Mouse (Mus musculus): ENCODE data around the gene Cluap1.
A peak's percentile ranks its signal among the peaks of the same experiment; 100 is the strongest.

The Cluap1 gene

DNA sequence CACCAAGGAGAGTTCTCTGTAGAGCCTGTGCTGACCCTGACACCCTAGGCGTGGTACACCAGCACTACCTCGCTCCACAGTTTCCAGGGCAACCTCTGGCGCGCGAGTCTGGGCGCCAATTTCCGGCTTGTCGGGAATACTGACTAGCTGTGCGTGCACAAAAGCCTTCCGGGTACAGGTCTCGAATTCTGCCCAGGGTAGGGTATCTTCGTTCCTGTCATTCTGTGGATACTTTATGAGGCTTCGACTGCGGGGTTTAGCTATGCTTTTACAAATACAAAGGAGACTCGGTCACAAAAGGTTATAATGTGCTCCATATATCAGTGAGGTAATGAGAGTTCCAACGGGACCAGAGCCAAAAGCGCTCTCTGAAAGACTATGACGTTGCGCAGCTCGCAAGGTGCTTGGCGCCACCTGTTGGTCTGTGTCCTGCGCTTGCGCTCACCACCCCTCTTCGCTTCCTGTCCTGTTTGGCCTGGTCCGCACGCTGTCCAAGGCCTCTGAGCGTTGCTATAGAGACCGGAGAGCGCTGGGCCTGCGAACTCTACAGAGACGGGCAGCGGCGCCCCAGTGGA, at the start of gene Cluap1, which contains the start of gene 1700037C18Rik:
Cluap1 (plus strand) TSS at position 265 of the 575 bp plus-strand sequence.
1700037C18Rik (minus strand) TSS at position 153 of the 575 bp plus-strand sequence.
- DNase-seq (ENCODE audit: low spot score): peak; percentile 83

DNA sequence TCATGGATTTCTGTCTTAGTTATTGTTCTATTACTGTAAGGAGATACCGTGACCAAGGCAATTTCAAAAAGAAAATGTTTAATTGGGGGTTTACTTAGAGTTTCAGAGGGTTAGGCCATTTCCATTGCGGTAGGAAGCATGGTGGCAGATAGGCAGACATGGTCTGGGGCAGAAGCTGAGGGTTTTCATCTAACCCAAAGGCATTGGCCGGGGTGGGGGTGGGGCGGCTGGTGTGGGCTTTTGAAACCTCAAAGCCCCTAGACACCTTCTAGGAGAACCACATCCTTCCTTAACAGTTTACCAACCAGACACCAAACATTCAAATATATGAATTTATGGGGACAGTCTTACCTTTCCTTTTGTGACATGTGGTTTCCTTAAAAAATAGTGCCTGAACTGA, 49.3 kb upstream of the Cluap1 start:
- DNase-seq (ENCODE audit: low spot score): no peak

DNA sequence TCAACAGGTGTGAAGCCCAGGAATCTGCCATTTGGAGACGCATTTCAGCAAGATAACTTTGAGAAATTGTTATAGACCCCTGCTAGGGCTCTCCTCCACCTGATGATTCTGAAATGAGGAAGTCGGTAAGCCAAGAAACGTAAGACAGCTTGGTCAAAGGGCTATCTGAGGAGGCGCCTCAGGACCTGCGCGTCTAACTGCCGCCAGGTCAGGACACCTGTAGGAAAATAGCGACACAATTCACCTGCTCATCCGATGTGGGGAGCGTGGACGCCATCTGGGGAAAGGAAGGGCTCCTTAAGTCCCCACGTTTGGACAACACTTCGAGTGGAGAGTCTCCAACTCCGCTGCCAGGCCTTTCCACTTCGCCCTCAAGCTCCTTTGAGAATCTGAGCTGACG, 36.8 kb upstream of the Cluap1 start:
- no peak for DNase-seq (ENCODE audit: low spot score)

DNA sequence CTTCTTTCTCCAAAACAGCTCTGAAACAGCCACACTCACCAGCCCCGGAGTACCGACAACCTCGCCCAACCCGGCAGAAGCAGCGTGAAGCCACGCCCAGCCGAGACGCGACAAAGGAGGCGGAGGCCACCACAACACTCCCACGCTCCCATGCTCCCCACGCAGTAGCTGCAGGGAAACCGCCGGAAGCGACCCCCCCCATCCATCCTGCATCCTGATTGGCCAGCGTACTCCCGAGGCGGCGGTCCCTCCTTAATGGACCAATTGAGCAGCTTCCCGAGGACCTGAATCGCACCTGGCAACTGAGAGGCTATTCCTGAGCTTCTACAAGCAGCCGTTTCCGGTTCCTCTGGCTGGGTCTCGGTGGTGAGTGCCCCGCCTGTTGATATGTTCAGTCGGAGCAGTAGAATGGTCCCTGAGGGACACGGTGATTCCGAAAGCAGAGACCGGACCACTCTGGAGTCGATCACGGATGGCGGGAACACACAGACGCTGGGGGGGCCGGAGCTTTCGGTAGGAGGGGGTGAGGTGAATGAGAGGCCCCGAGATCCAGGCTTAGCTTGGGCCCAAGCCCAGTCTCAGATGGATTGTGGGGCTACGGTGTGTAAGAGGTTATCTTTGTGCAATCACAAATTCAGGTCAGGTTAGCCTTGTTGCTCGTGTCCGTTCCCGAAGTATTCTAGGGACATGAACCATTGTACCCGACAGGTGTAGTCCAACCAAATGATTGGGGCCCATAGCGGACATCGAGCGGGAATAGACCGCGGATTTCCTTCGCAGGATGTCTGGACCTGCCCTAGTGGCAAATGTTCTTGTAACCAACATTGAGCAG, 36.2 kb upstream of the Cluap1 start, which contains the start of gene Naa60:
Naa60 (plus strand) TSS at position 160 of the 832 bp plus-strand sequence.
- peak; percentile 66 for DNase-seq (ENCODE audit: low spot score)

DNA sequence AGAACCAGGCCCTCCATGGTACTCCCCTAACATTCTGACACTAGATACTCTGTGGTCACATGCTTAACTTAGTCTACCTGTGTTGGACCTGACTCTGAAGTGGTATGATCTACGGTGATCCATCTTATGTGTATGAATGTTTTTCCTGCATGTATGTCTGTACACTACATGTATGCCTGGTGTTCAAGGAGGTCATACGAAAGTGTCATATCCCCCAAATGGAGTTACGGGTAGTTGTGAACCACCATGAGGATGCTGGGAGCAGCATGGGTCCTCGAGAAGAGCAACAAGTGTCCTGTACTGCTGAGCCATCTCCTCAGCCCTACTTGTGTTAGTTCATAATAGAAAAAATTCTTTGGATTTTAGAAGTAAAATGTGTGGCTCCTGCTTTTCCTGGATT, 32.3 kb upstream of the Cluap1 start:
- DNase-seq (ENCODE audit: low spot score): no peak

DNA sequence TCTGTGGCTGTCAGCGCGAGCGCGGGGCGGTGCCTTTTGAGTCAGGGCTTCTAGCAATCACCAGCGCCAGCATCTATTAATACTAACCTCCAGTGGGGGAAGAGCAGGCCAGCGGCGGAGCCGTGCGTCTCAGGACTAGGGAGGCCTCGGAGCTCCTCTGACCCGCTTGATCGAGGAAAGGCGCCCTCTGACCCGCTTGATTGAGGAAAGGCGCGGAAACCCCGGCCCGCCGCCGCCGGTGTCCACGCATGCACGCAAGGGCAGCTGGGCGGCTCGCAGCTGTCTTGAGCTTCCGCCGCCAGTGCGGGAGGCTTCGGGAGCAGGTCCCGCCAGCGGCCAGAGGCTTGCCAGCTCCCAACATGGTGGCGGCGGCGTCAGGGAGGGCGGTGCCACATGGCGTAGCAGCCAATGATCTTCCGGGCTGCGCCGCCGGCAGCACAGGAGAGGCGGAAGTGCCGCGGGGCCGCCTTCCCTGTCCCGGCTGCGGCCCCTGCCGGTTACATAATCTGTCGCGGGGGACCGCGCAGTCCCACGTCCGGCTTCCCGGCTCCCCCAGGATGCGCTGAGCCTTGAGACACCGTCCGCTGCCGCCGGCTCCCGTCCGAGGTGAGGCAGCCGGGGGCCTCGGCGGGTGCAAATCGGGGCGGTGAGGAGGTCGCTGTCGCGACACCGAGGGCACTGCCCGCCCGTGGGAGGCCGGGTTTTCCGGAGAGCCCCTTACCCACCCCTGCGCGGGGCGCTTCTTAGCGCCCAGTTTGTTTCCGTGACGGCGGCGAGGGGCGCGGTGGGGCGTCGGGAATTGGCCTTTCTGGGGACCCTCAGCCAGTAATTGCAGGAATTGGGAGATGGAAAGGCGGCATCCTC, 24.2 kb upstream of the Cluap1 start, which contains the start of the genes Zfp597 and Gm20695:
Zfp597 (minus strand) TSS at position 361 of the 864 bp plus-strand sequence.
Gm20695 (plus strand) TSS at position 448 of the 864 bp plus-strand sequence.
- peak; percentile 86 for DNase-seq (ENCODE audit: low spot score)

DNA sequence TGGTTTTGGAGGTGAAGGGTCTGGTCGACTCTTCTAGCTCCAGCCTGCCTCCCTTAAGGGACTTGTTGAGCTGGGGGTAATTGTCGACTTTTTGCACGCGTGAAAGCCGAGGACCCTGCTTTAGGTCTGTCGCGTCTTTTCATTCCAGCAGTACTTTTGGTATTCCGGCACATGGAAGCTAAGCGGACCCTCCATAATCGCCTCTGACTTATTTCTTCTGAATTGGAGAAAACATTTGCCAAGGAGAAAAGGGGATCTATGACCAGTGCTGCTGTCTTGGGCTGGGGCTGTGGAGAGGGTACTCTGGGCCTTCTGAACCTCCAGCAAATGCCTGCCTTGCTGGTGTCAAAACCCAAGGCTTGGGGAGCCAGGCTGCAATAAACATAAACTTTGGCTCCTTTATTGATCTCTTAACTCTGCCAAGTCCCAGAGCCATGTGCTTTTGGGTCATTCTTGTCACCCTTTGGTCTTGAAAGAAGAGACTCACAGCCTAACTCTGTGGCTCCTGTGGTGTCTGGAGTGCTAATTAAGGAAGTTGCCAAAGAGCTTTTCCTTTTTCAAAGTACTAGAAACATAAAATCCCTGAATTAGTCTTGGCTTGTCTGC, 23.4 kb upstream of the Cluap1 start:
- DNase-seq (ENCODE audit: low spot score): no peak

DNA sequence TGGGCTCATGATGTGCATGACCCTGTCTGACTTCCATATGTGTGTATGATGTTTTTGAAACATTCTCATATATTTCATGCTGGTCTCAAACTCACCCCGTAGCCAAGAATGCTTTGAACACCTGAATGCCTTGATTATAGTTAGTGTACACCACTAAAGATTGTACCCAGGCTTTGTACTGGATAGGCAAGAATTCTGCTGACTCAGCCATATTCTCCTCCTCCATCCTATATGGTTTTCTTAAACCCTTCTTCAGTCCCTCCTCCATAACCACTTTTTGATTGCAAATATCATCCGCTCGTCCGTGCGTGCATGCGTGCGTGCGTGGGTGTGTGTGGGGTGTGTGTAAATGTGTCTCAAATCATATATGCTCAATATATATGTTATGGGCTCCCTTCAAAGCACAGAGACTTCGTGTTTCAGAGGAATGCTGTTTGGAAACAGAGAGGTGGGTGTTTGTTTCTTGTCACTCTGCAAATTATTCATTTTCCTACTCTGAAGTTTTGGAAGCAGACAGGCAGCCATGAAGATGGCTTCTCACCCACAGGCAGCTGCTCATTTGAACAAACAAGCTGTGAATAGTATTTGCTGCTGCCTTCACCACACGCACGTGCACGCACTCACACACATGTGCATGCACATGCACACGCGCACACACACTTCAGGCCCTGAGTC, 16.8 kb upstream of the Cluap1 start:
- DNase-seq (ENCODE audit: low spot score): no peak

DNA sequence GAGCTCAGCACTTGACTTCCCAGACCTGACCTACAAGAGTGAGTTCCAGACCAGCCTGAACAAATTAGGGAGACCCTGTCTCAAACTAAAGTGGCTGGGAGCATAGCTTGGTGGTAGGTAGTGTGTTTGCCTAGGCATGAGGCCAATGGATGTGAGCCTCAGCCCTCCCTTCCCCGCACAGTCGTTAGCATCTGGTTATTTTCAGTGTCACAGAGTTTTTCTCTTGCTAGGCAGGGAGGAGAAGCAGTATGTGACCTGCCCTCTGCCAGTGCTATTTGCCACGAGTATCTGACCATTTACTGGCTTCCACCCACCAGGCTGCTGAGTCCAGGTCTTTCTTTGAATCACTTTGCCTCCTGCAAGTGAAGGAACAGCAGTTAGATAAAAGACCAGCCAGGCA, 14.9 kb upstream of the Cluap1 start:
- no peak for DNase-seq (ENCODE audit: low spot score)

DNA sequence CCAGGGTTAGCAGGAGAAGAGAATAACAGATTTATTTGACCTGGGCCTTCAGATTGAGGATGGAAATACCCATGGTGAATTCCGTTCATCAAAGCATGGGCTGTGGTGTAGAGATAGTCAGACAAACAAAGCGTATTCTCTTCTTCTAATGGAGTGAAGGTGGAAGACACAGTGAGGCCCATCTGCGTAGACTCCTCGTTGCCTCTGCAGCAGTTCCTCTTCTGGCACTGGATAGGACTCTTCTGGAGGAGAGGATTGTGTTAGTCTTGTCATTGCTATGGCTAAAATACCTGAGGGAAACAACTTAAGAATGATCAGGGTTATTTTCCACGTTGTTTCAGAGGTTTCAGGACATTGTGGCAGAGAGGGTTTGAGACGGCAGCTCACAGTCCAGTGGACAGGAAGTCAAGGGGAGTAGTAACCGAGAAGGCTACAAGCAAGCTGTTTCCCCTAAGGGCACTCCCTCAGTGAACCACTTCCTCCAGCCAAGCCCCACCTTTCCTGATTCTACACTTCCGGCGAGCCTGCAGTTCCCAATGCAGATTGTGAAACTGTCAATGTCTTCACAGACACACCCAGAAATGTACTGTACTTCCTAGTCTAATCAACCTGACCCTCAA, 13.3 kb upstream of the Cluap1 start:
- DNase-seq (ENCODE audit: low spot score): no peak

DNA sequence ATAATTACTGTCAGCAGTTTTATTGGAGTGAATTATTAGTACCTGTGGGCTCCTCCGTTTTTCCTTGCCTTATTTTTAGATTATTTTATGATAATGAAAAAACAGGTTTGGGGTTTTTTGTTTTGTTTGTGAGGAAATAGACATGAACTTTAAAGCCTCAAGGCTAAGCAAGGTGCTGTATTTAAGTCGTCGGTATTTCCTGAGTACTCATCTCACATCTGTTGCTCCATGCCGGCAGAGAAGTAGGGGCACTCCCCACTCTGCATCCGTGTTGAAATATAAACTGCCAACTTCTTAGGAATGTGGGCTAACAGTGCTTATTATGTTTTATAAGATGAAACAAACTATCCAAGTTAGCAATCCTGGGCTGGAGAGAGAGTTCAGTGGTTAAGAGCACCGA, 12.6 kb upstream of the Cluap1 start:
- no peak for DNase-seq (ENCODE audit: low spot score)

DNA sequence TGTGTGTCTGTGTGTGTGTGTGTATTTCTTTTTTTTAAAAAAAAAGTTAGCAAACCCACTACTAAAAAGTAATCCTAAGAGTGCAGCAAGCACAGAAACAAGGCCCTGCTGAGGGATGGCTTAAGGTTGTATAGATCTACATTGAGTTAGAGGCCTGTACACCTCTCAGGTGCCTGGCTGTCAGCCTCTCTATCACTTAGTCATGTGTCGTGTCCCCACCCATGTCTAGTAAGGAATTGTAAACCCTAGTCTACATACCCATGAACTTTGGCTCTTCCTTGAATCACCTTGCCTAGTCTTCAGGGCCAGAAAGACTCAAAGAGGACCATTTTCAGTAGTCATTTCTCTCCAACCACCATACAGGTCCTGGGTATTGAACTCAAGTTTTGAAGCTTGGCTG, 12.0 kb upstream of the Cluap1 start:
- no peak for DNase-seq (ENCODE audit: low spot score)

DNA sequence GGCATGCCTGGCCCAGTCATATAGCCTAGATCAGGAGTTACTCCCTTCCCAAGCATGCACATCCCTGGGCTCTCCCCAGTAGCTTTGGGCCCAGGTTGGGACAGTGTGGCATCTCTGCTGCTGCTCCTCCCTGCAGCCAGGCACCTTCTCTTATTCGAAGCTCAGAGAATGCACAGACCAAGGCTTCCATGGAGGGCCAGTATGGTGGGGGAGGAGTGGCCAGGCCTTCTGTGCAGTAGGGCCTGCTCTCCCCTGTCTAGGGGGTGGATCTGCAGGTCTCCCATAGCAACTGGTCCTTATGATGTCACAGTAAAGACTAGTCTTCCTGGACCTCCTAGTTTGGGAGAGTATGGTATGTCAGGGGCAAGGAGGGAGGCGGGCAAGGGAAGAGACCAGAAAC, 1.1 kb upstream of the Cluap1 start:
- no peak for DNase-seq (ENCODE audit: low spot score)

DNA sequence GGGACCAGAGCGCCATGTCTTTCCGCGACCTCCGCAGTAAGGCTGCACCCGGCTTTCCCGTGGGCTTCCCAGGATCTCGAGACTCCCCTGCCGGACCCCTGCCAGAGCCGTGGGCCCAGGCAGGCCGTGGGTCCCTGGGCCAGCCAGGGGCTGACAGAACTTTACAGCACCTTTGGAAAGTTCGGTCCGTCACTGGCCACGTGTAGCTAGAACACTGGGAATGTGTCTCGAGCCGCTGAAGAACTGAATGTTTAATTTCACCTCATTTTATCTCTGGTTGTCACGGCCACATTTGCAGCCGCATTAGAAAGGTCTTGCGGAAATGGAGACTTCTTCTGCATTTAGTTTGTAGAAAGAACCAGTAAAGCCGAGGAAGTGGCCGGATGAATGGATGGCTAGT, 517 bp downstream of the Cluap1 start:
- no peak for DNase-seq (ENCODE audit: low spot score)

DNA sequence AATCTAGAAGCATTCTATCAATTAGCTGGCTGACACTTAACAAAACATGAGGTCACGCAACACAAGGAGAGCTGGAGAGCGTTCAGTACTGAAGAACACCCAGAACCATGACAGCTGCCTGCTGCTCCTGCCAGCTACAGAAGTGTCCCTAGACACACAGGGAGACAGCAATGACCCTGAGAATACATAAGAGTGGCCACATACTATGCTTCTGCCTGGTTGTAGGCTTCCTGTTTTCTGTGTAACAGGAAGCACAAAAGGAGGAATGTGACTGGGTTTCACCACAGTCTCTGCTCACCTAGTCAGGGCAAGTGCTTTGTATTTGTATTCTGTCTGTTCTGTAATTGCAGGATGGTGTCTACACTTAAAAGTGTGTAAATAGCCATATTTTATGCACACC, 12.2 kb downstream of the Cluap1 start:
- no peak for DNase-seq (ENCODE audit: low spot score)

DNA sequence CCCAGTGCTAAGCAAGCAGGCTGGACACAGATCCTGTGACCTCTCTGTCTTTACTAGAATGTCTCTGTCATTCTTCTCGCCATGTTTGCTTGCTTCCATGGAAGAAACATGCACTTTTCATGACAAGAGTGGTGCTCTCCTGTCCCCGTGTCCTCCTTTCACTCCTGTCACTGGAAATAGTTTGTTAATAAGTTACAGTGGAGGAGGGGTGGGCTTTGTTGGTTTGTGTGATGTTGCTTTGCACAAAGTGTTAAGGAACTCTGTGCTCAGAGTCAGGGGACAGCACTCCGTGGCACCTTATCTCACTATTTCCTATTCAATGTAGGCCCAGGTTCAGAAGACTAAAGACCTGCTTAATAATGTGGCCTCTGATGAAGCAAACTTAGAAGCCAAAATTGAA, 14.9 kb downstream of the Cluap1 start:
- DNase-seq (ENCODE audit: low spot score): no peak

DNA sequence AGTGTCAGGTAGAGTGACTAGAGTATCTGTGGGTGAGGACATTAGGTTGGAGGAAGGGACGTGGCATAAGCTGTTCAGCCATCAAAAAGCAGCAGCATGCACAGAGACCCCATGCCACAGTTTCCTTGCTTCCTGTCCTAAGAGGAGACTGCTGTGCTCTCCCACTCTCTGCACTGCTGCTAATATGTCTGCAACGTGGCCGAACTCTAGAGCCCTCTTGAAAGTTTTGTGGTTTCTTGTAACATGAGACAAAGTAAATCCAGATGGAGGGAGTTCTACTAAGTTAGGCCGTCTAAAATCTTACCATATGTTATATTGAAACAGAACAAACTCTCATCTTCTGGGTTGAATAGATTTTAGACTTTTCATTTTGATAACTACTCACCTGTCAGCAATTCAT, 15.4 kb downstream of the Cluap1 start:
- no peak for DNase-seq (ENCODE audit: low spot score)

DNA sequence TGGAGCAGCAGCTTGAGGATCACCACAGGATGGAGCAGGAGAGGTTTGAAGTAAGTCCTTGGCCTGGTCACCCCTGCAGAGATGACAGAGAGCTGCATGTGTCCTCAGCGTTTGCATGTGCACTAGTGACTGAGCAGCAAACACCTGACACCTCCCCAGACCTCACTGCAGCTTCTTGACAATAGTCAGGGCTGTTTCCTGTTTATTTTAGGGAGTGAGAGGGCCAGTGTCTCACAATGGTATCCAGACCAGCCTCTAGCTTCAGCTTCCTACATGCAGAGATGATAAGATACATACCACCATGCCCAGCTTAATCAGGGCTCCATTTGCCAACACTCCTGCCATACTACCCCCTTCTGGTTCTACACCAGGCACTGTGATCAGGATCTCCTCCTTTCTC, 20.0 kb downstream of the Cluap1 start:
- DNase-seq (ENCODE audit: low spot score): no peak

DNA sequence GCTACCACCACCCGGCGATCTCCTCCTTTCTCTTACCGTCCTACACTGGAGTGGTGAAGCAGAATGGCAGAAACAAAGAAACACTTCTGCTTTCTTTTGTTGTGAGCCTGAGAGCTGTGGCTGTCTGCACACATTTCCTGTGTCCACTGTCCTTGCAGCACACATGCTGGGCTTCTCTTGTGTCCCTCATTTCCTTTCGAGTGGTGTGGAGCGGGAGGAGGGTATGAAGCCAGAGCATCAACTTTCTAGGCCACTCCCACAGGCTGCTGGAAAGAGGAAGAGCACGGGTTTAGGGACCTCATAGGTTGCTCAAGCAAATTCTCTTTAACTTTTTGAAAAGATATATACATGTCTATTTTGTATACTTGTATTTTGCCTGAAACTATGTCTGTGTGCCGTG, 20.6 kb downstream of the Cluap1 start:
- DNase-seq (ENCODE audit: low spot score): no peak

DNA sequence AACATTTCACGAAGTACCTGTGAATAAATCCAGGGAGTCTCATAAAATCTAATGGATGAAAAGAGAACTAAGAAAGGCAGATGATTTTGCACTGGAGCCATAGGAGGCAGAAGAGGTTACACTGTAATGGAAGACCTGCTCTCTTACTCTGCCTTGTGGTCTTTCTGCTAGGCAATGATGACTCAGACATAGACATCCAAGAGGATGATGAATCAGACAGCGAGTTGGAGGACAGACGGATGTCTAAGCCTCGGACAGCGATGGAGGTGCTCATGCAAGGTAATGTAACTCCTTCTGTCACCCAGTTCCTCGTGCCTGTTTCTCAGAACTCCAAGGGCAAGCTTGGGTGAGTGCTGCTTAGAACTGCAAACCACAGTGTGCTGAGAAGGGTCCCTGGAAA, 24.9 kb downstream of the Cluap1 start:
- DNase-seq (ENCODE audit: low spot score): no peak

DNA sequence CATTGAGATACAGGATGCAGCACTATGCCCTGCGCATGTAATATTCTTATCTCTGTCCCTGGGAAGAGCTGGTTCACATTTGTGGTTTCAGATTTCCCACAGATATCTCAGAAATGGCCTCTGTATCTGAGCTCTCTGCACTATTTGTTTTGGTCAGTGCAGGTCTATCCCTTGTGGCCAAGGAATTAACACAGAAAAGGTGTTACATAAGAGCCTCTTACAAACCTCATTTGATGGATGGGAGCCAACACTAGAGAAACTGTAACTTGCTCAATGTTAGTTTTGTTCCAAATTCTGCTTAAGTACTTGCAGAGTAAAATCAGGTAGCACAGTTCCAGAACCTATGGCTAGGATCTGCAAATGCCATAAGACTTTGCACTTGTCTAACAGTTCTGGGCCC, 25.5 kb downstream of the Cluap1 start:
- DNase-seq (ENCODE audit: low spot score): no peak

Measured in ovary, postnatal 10 days (tissue).